Mouse (Mus musculus) MEL (cell line): ENCODE data around the gene Terf2ip. TPM values are rescaled to one million over a fixed set of nuclear protein-coding genes. Genes with fewer than 3 reads are reported as not detected.
A peak's percentile ranks its signal among the peaks of the same experiment; 100 is the strongest.

Experiments
- DNase-seq: peaks from one replicate; pipeline ENCODE4 v3.0.0; 2011; ENCODE audit warnings: low read depth, low spot score
- H3K27ac ChIP-seq: 2 replicates; pipeline ENCODE4 v1.5.1; 2012; ENCODE audit warnings: low read depth, mild to moderate bottlenecking, control low read depth, low read length, moderate library complexity; ENCODE audit not compliant: control insufficient read depth
- H3K27me3 ChIP-seq, 2 experiments: fragments of 150-350 bp in 1 of 2; sonication (generic) in 1 of 2; 2 replicates each; pipeline ENCODE4 v1.6.1; 2012; ENCODE audit warnings: low read length in 2 of 2, mild to moderate bottlenecking in 2 of 2, improper control_type of control experiment in 1 of 2, moderate library complexity in 1 of 2; ENCODE audit not compliant: insufficient read depth in 2 of 2, control insufficient read depth in 1 of 2
- H3K36me3 ChIP-seq, 2 experiments: 2 replicates each; pipeline ENCODE4 v1.6.1; 2012 to 2014; ENCODE audit warnings: low read length in 2 of 2, improper control_type of control experiment in 1 of 2, inconsistent platforms in 1 of 2, mild to moderate bottlenecking in 1 of 2; ENCODE audit not compliant: insufficient read depth in 2 of 2, control insufficient read depth in 1 of 2
- H3K4me1 ChIP-seq, 2 experiments: fragments of 150-350 bp in 1 of 2; sonication (generic) in 1 of 2; 2 replicates each; pipeline ENCODE4 v1.6.1; 2012; ENCODE audit warnings: low read length in 2 of 2, improper control_type of control experiment in 1 of 2, mild to moderate bottlenecking in 1 of 2; ENCODE audit not compliant: insufficient read depth in 2 of 2, control insufficient read depth in 1 of 2
- H3K4me3 ChIP-seq, 2 experiments: fragments of 150-350 bp in 1 of 2; sonication (generic) in 1 of 2; 2 replicates each; pipeline ENCODE4 v1.5.1; 2012; ENCODE audit warnings: low read depth in 2 of 2, low read length in 2 of 2, mild to moderate bottlenecking in 2 of 2, moderate library complexity in 2 of 2, control low read depth in 1 of 2, improper control_type of control experiment in 1 of 2; ENCODE audit not compliant: control insufficient read depth in 1 of 2, insufficient read depth in 1 of 2
- H3K79me2 ChIP-seq: 2 replicates; pipeline ENCODE4 v1.6.1; 2012; ENCODE audit warnings: mild to moderate bottlenecking, low read length, moderate library complexity; ENCODE audit not compliant: control insufficient read depth, poor library complexity, insufficient read depth
- H3K9ac ChIP-seq: 2 replicates; pipeline ENCODE4 v1.6.1; 2012; ENCODE audit warnings: low read depth, mild to moderate bottlenecking, control low read depth, low read length, moderate library complexity; ENCODE audit not compliant: control insufficient read depth, poor library complexity, severe bottlenecking
- H3K9me3 ChIP-seq: fragments of 150-350 bp; sonication (generic); replicated peaks from 2 replicates; pipeline ENCODE4 v1.6.1; 2012; ENCODE audit warnings: mild to moderate bottlenecking, low read length, improper control_type of control experiment, moderate library complexity; ENCODE audit not compliant: insufficient read depth
- CHD1 ChIP-seq: IDR thresholded peaks from 2 replicates; pipeline ENCODE4 v1.6.1; 2012; ENCODE audit warnings: low read depth, mild to moderate bottlenecking, inconsistent platforms, low read length, improper control_type of control experiment
- CHD2 ChIP-seq: IDR thresholded peaks from 2 replicates; pipeline ENCODE4 v1.6.1; 2011; ENCODE audit warnings: low read length, improper control_type of control experiment
- CTCF ChIP-seq, 3 experiments: IDR thresholded peaks in 2 of 3; conservative IDR thresholded peaks in 1 of 3; 2 replicates each; pipeline ENCODE4 v1.5.1; 2011 to 2012; ENCODE audit warnings: low read length in 3 of 3, low read depth in 2 of 3, mild to moderate bottlenecking in 2 of 3, improper control_type of control experiment in 1 of 3, inconsistent platforms in 1 of 3, mixed read lengths in 1 of 3, moderate library complexity in 1 of 3; ENCODE audit not compliant: control insufficient read depth in 1 of 3, insufficient read depth in 1 of 3, poor library complexity in 1 of 3, severe bottlenecking in 1 of 3
- ETS1 ChIP-seq: IDR thresholded peaks from 2 replicates; pipeline ENCODE4 v1.6.1; 2012; ENCODE audit warnings: low read depth, mild to moderate bottlenecking, inconsistent platforms, low read length, improper control_type of control experiment, moderate library complexity
- GABPA ChIP-seq: IDR thresholded peaks from 2 replicates; pipeline ENCODE4 v1.6.1; 2012; ENCODE audit warnings: low read depth, mild to moderate bottlenecking, inconsistent platforms, low read length, improper control_type of control experiment, moderate library complexity
- HCFC1 ChIP-seq: IDR thresholded peaks from 2 replicates; pipeline ENCODE4 v1.6.1; 2012; ENCODE audit warnings: low read depth, mild to moderate bottlenecking, inconsistent platforms, low read length, improper control_type of control experiment, moderate library complexity
- KAT2A ChIP-seq: conservative IDR thresholded peaks from 2 replicates; pipeline ENCODE4 v1.6.1; 2012; ENCODE audit warnings: low read depth, low read length, improper control_type of control experiment, inconsistent platforms
- MAFK ChIP-seq: IDR thresholded peaks from 2 replicates; pipeline ENCODE4 v1.6.1; 2011; ENCODE audit warnings: low read depth, mild to moderate bottlenecking, low read length, improper control_type of control experiment, borderline replicate concordance
- MAX ChIP-seq: IDR thresholded peaks from 2 replicates; pipeline ENCODE4 v1.6.1; 2011; ENCODE audit warnings: low read length, improper control_type of control experiment
- MAZ ChIP-seq: IDR thresholded peaks from 2 replicates; pipeline ENCODE4 v1.6.1; 2012; ENCODE audit warnings: low read depth, mild to moderate bottlenecking, inconsistent platforms, low read length, improper control_type of control experiment
- MYC ChIP-seq: IDR thresholded peaks from 2 replicates; pipeline ENCODE4 v1.6.1; 2011; ENCODE audit warnings: low read depth, mild to moderate bottlenecking, low read length, improper control_type of control experiment, moderate library complexity
- POLR2AphosphoS2 ChIP-seq: IDR thresholded peaks from 2 replicates; pipeline ENCODE4 v1.6.1; 2011; ENCODE audit warnings: low read length, improper control_type of control experiment
- RAD21 ChIP-seq: IDR thresholded peaks from 2 replicates; pipeline ENCODE4 v1.6.1; 2011; ENCODE audit warnings: mild to moderate bottlenecking, low read depth, low read length, improper control_type of control experiment
- RCOR1 ChIP-seq: IDR thresholded peaks from 2 replicates; pipeline ENCODE4 v1.6.1; 2012; ENCODE audit warnings: low read depth, mild to moderate bottlenecking, inconsistent platforms, low read length, improper control_type of control experiment
- TAL1 ChIP-seq: IDR thresholded peaks from 2 replicates; pipeline ENCODE4 v1.6.1; 2012; ENCODE audit warnings: mild to moderate bottlenecking, inconsistent platforms, low read length, moderate library complexity, mixed read lengths
- TBP ChIP-seq: IDR thresholded peaks from 2 replicates; pipeline ENCODE4 v1.8.0; 2011; ENCODE audit warnings: low read depth, low read length, improper control_type of control experiment
- UBTF ChIP-seq: IDR thresholded peaks from 2 replicates; pipeline ENCODE4 v1.6.1; 2012; ENCODE audit warnings: low read depth, mild to moderate bottlenecking, inconsistent platforms, low read length, improper control_type of control experiment, moderate library complexity, borderline replicate concordance; ENCODE audit not compliant: insufficient read depth
- USF1 ChIP-seq: IDR thresholded peaks from 2 replicates; pipeline ENCODE4 v1.6.1; 2014; ENCODE audit warnings: low read depth, mild to moderate bottlenecking, inconsistent platforms, low read length, improper control_type of control experiment, moderate library complexity
- ZKSCAN1 ChIP-seq: IDR thresholded peaks from 2 replicates; pipeline ENCODE4 v1.6.1; 2012; ENCODE audit warnings: low read depth, mild to moderate bottlenecking, inconsistent platforms, low read length, improper control_type of control experiment, moderate library complexity
- ZMIZ1 ChIP-seq: IDR thresholded peaks from 2 replicates; pipeline ENCODE4 v1.6.1; 2012; ENCODE audit warnings: low read depth, mild to moderate bottlenecking, inconsistent platforms, low read length, improper control_type of control experiment, moderate library complexity
- polyA plus RNA-seq, 2 experiments: library from polyadenylated mRNA; stranded (reverse) in 1 of 2; unstranded in 1 of 2; fragments of >175 nt in 1 of 2; fragments of >200 nt in 1 of 2; gene quantifications; 2 replicates each; pipeline versions ENCODE4 v1.2.1 to v1.2.4; 2012; ENCODE audit warnings: low replicate concordance in 2 of 2, low read depth in 1 of 2; ENCODE audit not compliant: insufficient read length in 2 of 2, insufficient read depth in 1 of 2, missing spikeins in 1 of 2
- total RNA-seq: library from RNA; depleted of rRNA; stranded (reverse); fragments of 300-350 nt; gene quantifications from 2 replicates; pipeline ENCODE4 v1.2.3, GENCODE M21; 2012

Terf2ip gene
- total and polyA plus RNA-seq, 3 experiments, result 12.5 to 15.1 TPM; not detected in 1

- peak; percentile 93 for TF ChIP-seq HCFC1
- TF ChIP-seq CHD2, result no peak
- TF ChIP-seq ZKSCAN1, result no peak
- no peak for TF ChIP-seq TAL1
These were observed at the start of gene Terf2ip, which contains the start of gene Kars (continued) for GRCm38 (mm10) chr8:112010997-112011815.

DNA sequence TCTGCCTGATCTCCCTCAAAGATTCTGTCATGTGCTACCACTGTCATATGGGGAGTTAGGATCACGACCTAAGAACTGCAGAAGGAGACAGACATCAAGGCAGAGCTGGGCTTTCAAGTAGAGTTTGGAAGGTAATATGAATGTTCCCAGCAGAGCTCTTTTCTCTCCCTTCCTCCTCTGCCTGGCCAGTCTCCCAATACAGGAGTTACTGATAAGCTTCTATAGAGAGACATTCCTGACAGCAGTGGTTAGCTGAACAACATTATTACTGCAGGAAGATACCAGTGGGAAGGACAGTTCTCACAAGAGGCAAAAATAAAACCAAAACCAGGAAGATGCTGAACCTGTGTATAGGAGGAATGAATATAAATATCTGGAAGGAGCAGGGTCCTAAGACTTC lies 48.6 kb upstream of the Terf2ip start:
- peaks cover 0 to 5% of the 10 kb centered on the region in 2 experiments; a peak in 2 of 4 replicates for H3K4me1 ChIP-seq
- DNase-seq, result no peak
- H3K79me2 ChIP-seq, result no peaks in the 10 kb centered on the region
- no peaks in the 10 kb centered on the region for H3K27me3 ChIP-seq
- no peak overlapping the region for H3K4me3 ChIP-seq
- H3K9me3 ChIP-seq, result no peaks in the 10 kb centered on the region
- peaks cover 0 to 3% of the 10 kb centered on the region in 2 experiments; a peak in 1 of 4 replicates for H3K36me3 ChIP-seq
- TF ChIP-seq CTCF (IDR thresholded peaks at IDR 0.05 in 2 of 3, conservative IDR thresholded peaks at IDR 0.05 in 1 of 3; ENCODE audit: control insufficient read depth in 1 of 3, insufficient read depth in 1 of 3, low read depth in 2 of 3, low read length in 3 of 3, poor library complexity in 1 of 3, severe bottlenecking in 1 of 3) (no peak), MAX (no peak), UBTF (no peak), MYC (no peak), MAFK (no peak), ZMIZ1 (no peak), KAT2A (no peak), ETS1 (no peak), TBP (no peak), USF1 (no peak), HCFC1 (no peak), CHD1 (no peak), MAZ (no peak), RAD21 (no peak), POLR2AphosphoS2 (no peak), ZKSCAN1 (no peak)
- no peak overlapping the region for H3K9ac ChIP-seq
- no peak overlapping the region for H3K27ac ChIP-seq

DNA sequence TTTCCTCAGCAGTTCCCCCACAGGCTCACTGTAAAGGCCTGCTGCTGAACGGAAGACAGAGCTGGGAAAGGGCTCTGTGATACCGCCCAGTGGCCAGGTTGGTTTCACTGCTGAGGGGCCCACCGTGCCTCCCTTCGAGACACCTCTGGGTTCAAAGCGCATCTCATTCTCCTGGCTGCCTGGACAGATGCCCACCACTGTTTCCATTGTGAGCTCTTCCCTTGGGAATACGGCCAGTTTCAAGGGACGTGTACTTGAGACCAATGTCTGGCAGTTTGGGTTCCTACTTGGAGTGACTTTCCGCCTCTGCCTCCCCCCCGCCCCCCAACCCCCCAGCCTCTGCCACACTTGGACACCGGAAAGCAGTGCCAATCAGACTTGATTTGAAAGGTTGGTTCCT lies 48.1 kb upstream of the Terf2ip start:
- Histone ChIP-seq H3K36me3 (peaks cover 0 to 7% of the 10 kb centered on the region in 2 experiments; a peak in 2 of 4 replicates), H3K27me3 (no peaks in the 10 kb centered on the region), H3K79me2 (no peaks in the 10 kb centered on the region), H3K9me3 (no peaks in the 10 kb centered on the region), H3K27ac (no peak overlapping the region), H3K4me3 (no peak overlapping the region), H3K4me1 (peaks cover 2 to 10% of the 10 kb centered on the region in 2 experiments; a peak in 3 of 4 replicates), H3K9ac (no peak overlapping the region)
- no peak for DNase-seq
- TF ChIP-seq GABPA, result no peak
- no peak for TF ChIP-seq RCOR1
